Mouse (Mus musculus): ENCODE results near the gene Simc1. TPM values are rescaled to one million over a fixed set of nuclear protein-coding genes. Genes with fewer than 3 reads are reported as not detected.

Simc1 gene
- polyA plus RNA-seq, 1 experiment = 0.04 TPM

DNA sequence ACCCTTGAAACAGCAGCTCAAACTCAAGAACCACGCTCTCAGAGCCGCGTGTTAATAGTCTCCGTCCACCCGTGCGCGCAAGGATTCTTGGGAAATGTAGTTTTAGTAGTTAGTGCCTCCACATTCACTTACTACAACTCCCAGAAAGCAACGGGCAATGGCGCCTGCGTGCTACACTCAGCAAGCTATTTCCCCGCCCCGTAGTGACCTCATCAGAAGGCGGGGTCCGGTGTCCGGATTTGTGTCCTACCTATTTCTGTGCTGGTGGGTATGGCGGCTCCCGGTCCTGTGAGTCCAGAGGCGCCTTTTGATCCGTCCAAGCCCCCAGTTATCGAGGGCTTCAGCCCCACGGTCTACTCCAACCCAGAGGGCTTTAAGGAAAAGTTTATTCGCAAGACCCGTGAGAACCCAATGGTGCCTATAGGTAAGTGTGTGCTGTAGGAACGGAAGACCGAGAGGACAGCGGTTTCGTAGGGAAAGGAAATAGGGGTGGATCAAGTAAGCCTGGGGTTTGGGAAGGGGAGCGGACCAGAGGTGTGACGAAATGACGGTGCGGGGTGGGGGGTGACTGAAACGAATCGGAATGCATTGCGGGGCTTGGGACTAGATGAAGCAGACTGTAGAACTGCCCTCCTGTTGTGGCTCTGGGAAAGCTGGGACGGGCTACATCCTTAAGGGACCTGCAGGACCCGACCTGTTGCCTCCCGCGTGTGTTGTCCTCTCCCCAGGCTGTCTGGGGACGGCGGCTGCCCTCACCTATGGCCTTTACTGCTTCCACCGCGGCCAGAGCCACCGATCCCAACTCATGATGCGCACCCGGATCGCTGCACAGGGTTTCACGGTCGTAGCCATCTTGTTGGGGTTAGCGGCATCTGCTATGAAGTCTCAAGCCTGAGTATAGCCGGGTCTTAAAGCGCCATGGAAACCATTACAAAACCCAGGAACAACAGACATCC is 86.7 kb downstream of the Simc1 start, which contains the start of the genes Nop16 and Higd2a:
TSS of gene Nop16 (minus strand) at position 95 of the 956 bp plus-strand sequence.
TSS of gene Higd2a (plus strand) at position 212 of the 956 bp plus-strand sequence.
- H3K4me3 ChIP-seq (replicated peaks) = peak within 1 kb of the TSS; percentile 83
- H3K36me3 ChIP-seq (ENCODE audit: control insufficient read depth) = peaks cover 60% of the 10 kb centered on the region
- no peaks in the 10 kb centered on the region for H3K27me3 ChIP-seq (ENCODE audit: control insufficient read depth)
- H3K9me3 ChIP-seq (ENCODE audit: control insufficient read depth, low read length) = no peaks in the 10 kb centered on the region
- peaks cover 44% of the 10 kb centered on the region for H3K4me1 ChIP-seq (ENCODE audit: control insufficient read depth)
- TF ChIP-seq TAL1 (IDR thresholded peaks at IDR 0.05; ENCODE audit: low read length) (no peak), GATA1 (IDR thresholded peaks at IDR 0.05; ENCODE audit: low read length) (no peak)

- Histone ChIP-seq H3K27me3 (ENCODE audit: control insufficient read depth) (no peaks in the 10 kb centered on the region), H3K36me3 (ENCODE audit: control insufficient read depth) (peaks cover 64% of the 10 kb centered on the region), H3K9me3 (ENCODE audit: control insufficient read depth, low read length) (no peaks in the 10 kb centered on the region), H3K4me3 (replicated peaks) (peak overlapping the region; percentile 83), H3K4me1 (ENCODE audit: control insufficient read depth) (peaks cover 44% of the 10 kb centered on the region)
- TF ChIP-seq TAL1 (IDR thresholded peaks at IDR 0.05; ENCODE audit: low read length) (no peak), GATA1 (IDR thresholded peaks at IDR 0.05; ENCODE audit: low read length) (no peak)
These were observed 88.3 kb downstream of the Simc1 start for GRCm38 (mm10) chr13:54591776-54592356.

- Histone ChIP-seq H3K9me3 (ENCODE audit: control insufficient read depth, low read length) (no peaks in the 10 kb centered on the region), H3K4me1 (ENCODE audit: control insufficient read depth) (peaks cover 38% of the 10 kb centered on the region), H3K27me3 (ENCODE audit: control insufficient read depth) (no peaks in the 10 kb centered on the region), H3K36me3 (ENCODE audit: control insufficient read depth) (peaks cover 69% of the 10 kb centered on the region), H3K4me3 (replicated peaks) (no peak overlapping the region)
- no peak for TF ChIP-seq GATA1 (IDR thresholded peaks at IDR 0.05; ENCODE audit: low read length)
- no peak for TF ChIP-seq TAL1 (IDR thresholded peaks at IDR 0.05; ENCODE audit: low read length)
These were observed 90.0 kb downstream of the Simc1 start for GRCm38 (mm10) chr13:54593617-54594016.

DNA sequence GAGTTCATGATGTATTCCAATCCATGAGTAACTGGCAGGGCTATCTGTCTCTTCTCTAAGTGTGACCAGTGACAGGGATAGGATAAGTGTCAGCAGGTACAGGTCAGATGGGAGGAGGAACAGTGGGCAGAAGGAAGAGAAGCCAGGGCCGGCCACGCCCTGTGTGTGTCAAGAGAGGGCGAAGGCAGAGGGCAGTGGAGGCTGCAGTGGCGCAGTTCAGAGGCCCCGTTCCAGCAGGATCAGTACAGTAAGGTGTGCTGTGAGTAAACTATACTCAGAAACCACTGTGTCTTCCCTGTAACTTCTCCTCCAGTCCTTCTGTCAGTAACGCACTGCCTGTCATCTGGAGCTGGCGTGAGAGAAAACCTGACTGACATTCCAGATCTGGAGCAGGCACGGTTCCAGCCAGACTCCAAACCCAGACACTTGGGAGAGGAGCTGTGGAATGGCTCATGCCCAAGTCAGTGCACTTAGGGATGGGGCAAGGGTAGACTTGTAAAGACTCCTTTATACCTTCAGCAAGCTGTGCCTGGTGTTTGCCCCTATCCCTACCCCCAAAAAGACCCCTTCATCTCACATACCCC is 92.6 kb downstream of the Simc1 start:
- Histone ChIP-seq H3K9me3 (ENCODE audit: control insufficient read depth, low read length) (peaks cover 2% of the 10 kb centered on the region; the same call in 1 of the 2 replicates), H3K36me3 (ENCODE audit: control insufficient read depth) (peaks cover 93% of the 10 kb centered on the region)

GRCm38 (mm10) chr13:54596870-54597269 is 93.3 kb downstream of the Simc1 start:
- H3K36me3 ChIP-seq (ENCODE audit: control insufficient read depth) = peaks cover 94% of the 10 kb centered on the region

More for the DNA sequence above, 92.6 kb downstream of the Simc1 start:
- H3K27me3 ChIP-seq (ENCODE audit: control insufficient read depth) = no peaks in the 10 kb centered on the region
- H3K4me3 ChIP-seq (replicated peaks) = no peak overlapping the region
- TF ChIP-seq TAL1 (IDR thresholded peaks at IDR 0.05; ENCODE audit: low read length) (no peak), GATA1 (IDR thresholded peaks at IDR 0.05; ENCODE audit: low read length) (no peak)
- peaks cover 20% of the 10 kb centered on the region for H3K4me1 ChIP-seq (ENCODE audit: control insufficient read depth)

DNA sequence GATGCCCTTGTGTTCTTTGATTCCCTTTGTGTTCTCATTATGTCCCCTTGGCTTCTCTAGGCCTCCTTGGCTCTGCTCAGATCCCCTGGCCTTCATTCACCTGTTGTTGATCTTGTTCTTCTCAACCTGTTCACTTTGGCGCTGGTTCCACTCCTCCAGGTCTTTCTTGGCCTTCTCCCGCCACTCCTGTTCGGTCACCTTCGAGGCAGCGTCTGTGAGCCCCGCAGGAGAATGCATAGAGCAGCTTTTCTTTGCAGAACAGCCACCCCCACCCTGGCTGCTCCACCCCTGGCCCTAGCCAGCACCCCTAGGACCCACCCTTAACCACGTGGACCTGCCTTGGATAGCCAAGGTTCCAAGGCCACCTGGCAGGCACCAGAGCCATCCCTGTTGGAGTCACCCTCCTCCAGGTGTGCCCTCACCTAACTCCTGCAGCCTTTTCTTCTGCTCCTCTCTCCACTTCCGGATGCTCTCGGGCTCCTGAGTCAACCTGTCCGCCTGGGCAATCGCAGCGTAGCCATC is 95.1 kb downstream of the Simc1 start:
- H3K4me3 ChIP-seq (replicated peaks) = no peak overlapping the region
- peaks cover 3% of the 10 kb centered on the region for H3K4me1 ChIP-seq (ENCODE audit: control insufficient read depth)
- peaks cover 97% of the 10 kb centered on the region for H3K36me3 ChIP-seq (ENCODE audit: control insufficient read depth)
- peaks cover 2% of the 10 kb centered on the region; the same call in 1 of the 2 replicates for H3K9me3 ChIP-seq (ENCODE audit: control insufficient read depth, low read length)
- H3K27me3 ChIP-seq (ENCODE audit: control insufficient read depth) = no peaks in the 10 kb centered on the region
- TF ChIP-seq TAL1 (IDR thresholded peaks at IDR 0.05; ENCODE audit: low read length) (no peak), GATA1 (IDR thresholded peaks at IDR 0.05; ENCODE audit: low read length) (no peak)

More at GRCm38 (mm10) chr13:54596870-54597269, 93.3 kb downstream of the Simc1 start:
- Histone ChIP-seq H3K4me3 (replicated peaks) (no peak overlapping the region), H3K4me1 (ENCODE audit: control insufficient read depth) (peaks cover 13% of the 10 kb centered on the region), H3K9me3 (ENCODE audit: control insufficient read depth, low read length) (peaks cover 2% of the 10 kb centered on the region; the same call in 1 of the 2 replicates), H3K27me3 (ENCODE audit: control insufficient read depth) (no peaks in the 10 kb centered on the region)
- TF ChIP-seq TAL1 (IDR thresholded peaks at IDR 0.05; ENCODE audit: low read length) (no peak), GATA1 (IDR thresholded peaks at IDR 0.05; ENCODE audit: low read length) (no peak)

Other genes starting within 250 kb of the Simc1 start
- 0.02 and 0.03 TPM in 2 replicates for gene Cplx2, start 132.4 kb upstream of the Simc1 start, polyA plus RNA-seq (2012)
- gene Thoc3, start 34.9 kb upstream of the Simc1 start, polyA plus RNA-seq (2012) = 5.1 and 5.7 TPM in 2 replicates
- 2.7 and 3.4 TPM in 2 replicates for gene 4833439L19Rik, start 61.7 kb downstream of the Simc1 start, polyA plus RNA-seq (2012)
- gene Arl10, start 71.2 kb downstream of the Simc1 start, polyA plus RNA-seq (2012) = 0.08 TPM in 1 of 2 replicates, not detected in the other
- 0.77 and 1.7 TPM in 2 replicates for gene Nop16, start 86.3 kb downstream of the Simc1 start, polyA plus RNA-seq (2012)
- 3.8 and 14.7 TPM in 2 replicates for gene Higd2a, start 86.4 kb downstream of the Simc1 start, polyA plus RNA-seq (2012)
- gene Cltb, start 107.6 kb downstream of the Simc1 start, polyA plus RNA-seq (2012) = 46.7 and 79.0 TPM in 2 replicates
- gene Faf2, start 118.0 kb downstream of the Simc1 start, polyA plus RNA-seq (2012) = 1.3 and 1.5 TPM in 2 replicates
- gene Rnf44, start 190.1 kb downstream of the Simc1 start, polyA plus RNA-seq (2012) = 20.2 and 23.6 TPM in 2 replicates
- gene Cdhr2, start 197.7 kb downstream of the Simc1 start, polyA plus RNA-seq (2012) = 0.03 TPM in 1 of 2 replicates, not detected in the other
- gene Gprin1, start 246.1 kb downstream of the Simc1 start, polyA plus RNA-seq (2012) = not detected in 2 replicates